In the genomic region with DNA sequence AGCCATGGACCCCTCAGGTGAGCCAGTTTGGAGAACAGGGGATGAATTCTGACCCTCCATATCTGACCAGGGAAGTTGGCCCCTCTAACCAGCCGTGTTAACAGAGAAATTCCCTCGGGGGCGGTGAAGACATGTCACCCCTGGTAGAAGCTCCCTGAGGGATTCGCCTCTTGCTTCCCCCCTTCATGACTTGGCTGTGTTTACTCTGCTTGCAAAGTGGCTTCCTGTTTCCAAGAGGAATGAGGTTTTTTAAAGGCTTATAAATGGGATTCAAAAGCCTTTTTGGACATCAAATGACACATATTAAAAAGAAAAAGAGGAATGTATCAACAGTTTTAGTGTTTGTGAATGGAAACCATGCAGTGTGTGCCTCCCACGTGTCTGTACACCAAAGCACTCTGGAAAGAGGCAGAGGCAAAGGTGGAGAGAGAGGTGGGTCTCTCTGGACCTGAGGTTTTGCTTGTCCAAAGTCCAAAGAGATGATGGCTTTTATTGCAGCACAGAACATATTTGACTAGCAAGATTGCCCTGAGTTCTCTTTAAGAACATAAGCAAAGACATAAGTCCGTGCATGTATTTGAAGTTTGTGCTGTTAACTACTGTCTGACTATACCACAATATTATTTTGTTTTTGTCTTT, we compare ENCODE assay signal across 29 mouse cellular contexts.
DNase-seq lines count a peak whose midpoint lies in the region; ATAC-seq and TF ChIP-seq lines count a peak whose summit lies in the region.
"Had no signal": no experiment of that assay in that cellular context is flagged by ENCODE, and none has a peak within 500 bp of the region (broad histone marks: within the 10 kb centered on the region; RNA-seq: fewer than 3 reads in every experiment).

No protein-coding gene starts in this region.

- H3K4me3 ChIP-seq in kidney, adult 2 months (ENCODE audit: insufficient read depth, low read depth, low read length), result no peak overlapping the region
- no peak overlapping the region for H3K4me3 ChIP-seq in kidney, embryonic 14.5 days (ENCODE audit: low read length)
- H3K4me3 ChIP-seq in intestine, embryonic 15.5 days (replicated peaks), result no peak overlapping the region
- H3K4me3 ChIP-seq: embryonic facial prominence, embryonic 10.5 days; embryonic facial prominence, embryonic 15.5 days; forebrain, embryonic 13.5 days; hindbrain, embryonic 13.5 days; left cerebral cortex, adult 2 months; limb, embryonic 15.5 days; liver, embryonic 13.5 days had no signal

- no peak for TF ChIP-seq CTCF in kidney, adult 2 months (conservative IDR thresholded peaks at IDR 0.05; ENCODE audit: insufficient read depth, insufficient read length, low read depth, low read length)

- H3K4me1 ChIP-seq in kidney, adult 2 months (ENCODE audit: control insufficient read depth, insufficient read depth, low read length), result no peaks in the 10 kb centered on the region
- H3K4me1 ChIP-seq in kidney, embryonic 14.5 days (ENCODE audit: control insufficient read depth, insufficient read depth, low read length), result 0 out of 2 replicates have a peak, but pooled peaks cover 3% of the 10 kb centered on the region
- peaks cover 21% of the 10 kb centered on the region for H3K4me1 ChIP-seq in intestine, embryonic 15.5 days (replicated peaks)
- H3K4me1 ChIP-seq: embryonic facial prominence, embryonic 15.5 days; forebrain, embryonic 13.5 days; hindbrain, embryonic 13.5 days; liver, embryonic 13.5 days had no signal

- H3K4me2 ChIP-seq in kidney, embryonic 14.5 days (replicated peaks; ENCODE audit: low read depth, low read length), result no peak overlapping the region
- no peak overlapping the region for H3K4me2 ChIP-seq in intestine, embryonic 15.5 days (replicated peaks)
- H3K4me2 ChIP-seq: embryonic facial prominence, embryonic 15.5 days; forebrain, embryonic 13.5 days; hindbrain, embryonic 13.5 days; limb, embryonic 15.5 days; liver, embryonic 13.5 days; midbrain, embryonic 11.5 days had no signal

- no peak for TF ChIP-seq POLR2A in kidney, adult 2 months (IDR thresholded peaks at IDR 0.05; ENCODE audit: low read depth, low read length)

- H3K36me3 ChIP-seq in kidney, adult 2 months (ENCODE audit: control insufficient read depth, insufficient read depth, low read length), result no peaks in the 10 kb centered on the region
- H3K36me3 ChIP-seq in kidney, embryonic 14.5 days (ENCODE audit: control insufficient read depth, insufficient read depth, low read length), result no peaks in the 10 kb centered on the region
- H3K36me3 ChIP-seq in intestine, embryonic 15.5 days, result no peaks in the 10 kb centered on the region
- H3K36me3 ChIP-seq: embryonic facial prominence, embryonic 10.5 days; embryonic facial prominence, embryonic 15.5 days; hindbrain, embryonic 13.5 days; limb, embryonic 15.5 days; liver, embryonic 13.5 days had no signal

- no peak for ATAC-seq in kidney, embryonic 14.5 days (ENCODE audit: low FRiP score, low TSS enrichment)
- peak; percentile 75 for ATAC-seq in intestine, embryonic 15.5 days
- ATAC-seq: forebrain, embryonic 13.5 days; midbrain, embryonic 16.5 days had no signal

- DNase-seq in kidney, adult 2 months, result peak; percentile 47
- peak; percentile 37 for DNase-seq in kidney, adult 9 months
- peak; percentile 44 for DNase-seq in kidney, postnatal 14 days
- no peak for DNase-seq in urinary bladder, adult 2 months (ENCODE audit: low spot score)
- DNase-seq in urinary bladder, postnatal 4 days (ENCODE audit: low spot score in 2 of 2), result no peak
- no peak for DNase-seq in thymus, adult 18-20 months
- DNase-seq: adrenal gland, postnatal 36 days; cerebellum, adult 2 months; cerebellum, postnatal 14 days; gastrocnemius, postnatal 10 days; heart, postnatal 4 days; liver, embryonic 13.5 days; lung, adult 18-20 months; lung, postnatal 14 days; right cerebral cortex, postnatal 25 days; spleen, adult 18-20 months; thymus, adult 2 months; thymus, postnatal 36 days had no signal

- H3K27me3 ChIP-seq in kidney, adult 2 months (replicated peaks; ENCODE audit: control insufficient read depth, insufficient read depth, low read length), result no peaks in the 10 kb centered on the region
- H3K27me3 ChIP-seq in kidney, embryonic 14.5 days (ENCODE audit: control insufficient read depth, insufficient read depth, low read length), result no peaks in the 10 kb centered on the region
- H3K27me3 ChIP-seq in intestine, embryonic 15.5 days (replicated peaks), result no peaks in the 10 kb centered on the region
- H3K27me3 ChIP-seq: embryonic facial prominence, embryonic 15.5 days; forebrain, embryonic 13.5 days; liver, embryonic 13.5 days had no signal

- H3K9ac ChIP-seq in kidney, embryonic 14.5 days (ENCODE audit: low read depth, low read length), result no peak overlapping the region
- H3K9ac ChIP-seq in intestine, embryonic 15.5 days, result no peak overlapping the region
- H3K9ac ChIP-seq: embryonic facial prominence, embryonic 15.5 days; forebrain, embryonic 13.5 days; hindbrain, embryonic 13.5 days; limb, embryonic 15.5 days; liver, embryonic 13.5 days had no signal

- no peaks in the 10 kb centered on the region for H3K9me3 ChIP-seq in kidney, embryonic 14.5 days (ENCODE audit: control insufficient read depth, low read length)
- no peaks in the 10 kb centered on the region for H3K9me3 ChIP-seq in intestine, embryonic 15.5 days
- H3K9me3 ChIP-seq: embryonic facial prominence, embryonic 10.5 days; embryonic facial prominence, embryonic 15.5 days; forebrain, embryonic 13.5 days; hindbrain, embryonic 13.5 days; limb, embryonic 15.5 days; liver, embryonic 13.5 days had no signal

- WGBS in kidney, adult 2 months, result 57% methylated on average over 6 of the region's 6 CpGs
- WGBS in kidney, embryonic 14.5 days, result 52% methylated on average over 6 of the region's 6 CpGs
- WGBS in intestine, embryonic 15.5 days, result 35% methylated on average over 6 of the region's 6 CpGs

- no peak overlapping the region for H3K27ac ChIP-seq in kidney, adult 2 months (ENCODE audit: insufficient read depth, low read depth, low read length)
- H3K27ac ChIP-seq in kidney, embryonic 14.5 days (ENCODE audit: low read depth, low read length), result no peak overlapping the region
- H3K27ac ChIP-seq in intestine, embryonic 15.5 days, result 0 out of 2 replicates have a peak overlapping the region, but pooled peaks have one; percentile 54
- H3K27ac ChIP-seq: embryonic facial prominence, embryonic 10.5 days; embryonic facial prominence, embryonic 15.5 days; forebrain, embryonic 13.5 days; hindbrain, embryonic 13.5 days; left cerebral cortex, adult 2 months; limb, embryonic 15.5 days; liver, embryonic 13.5 days; stomach, postnatal 0 days had no signal

Comparison
In these comparisons a context has a peak if more than half of its experiments do, and no peak if none do; other contexts are left out.
1. DNase-seq: peak in kidney, adult 2 months (single experiment), kidney, adult 9 months (single experiment) and kidney, postnatal 14 days (single experiment); none in urinary bladder, adult 2 months (single experiment), urinary bladder, postnatal 4 days (0 of 2) and thymus, adult 18-20 months (0 of 2).